Mouse (Mus musculus) heart, postnatal 0 days (tissue): ENCODE results near the gene Mtmr10.

Source experiments
- CTCF ChIP-seq: IDR thresholded peaks from 2 replicates; pipeline ENCODE4 v1.5.1; 2016; ENCODE audit warnings: antibody characterized with exemption, control low read depth, low read depth
- EP300 ChIP-seq: IDR thresholded peaks from 2 replicates; pipeline ENCODE4 v1.6.1; 2016; ENCODE audit warnings: antibody characterized with exemption, low read depth

GRCm38 (mm10) chr7:64373147-64373829 is 85.8 kb downstream of the Mtmr10 start:
- TF ChIP-seq CTCF = no peak
- TF ChIP-seq EP300 = no peak
